In genomic region chr19:5893282-5894001, GRCm38 (mm10) we compare ENCODE assay signal across 8 mouse cellular contexts. TPM values are rescaled to one million over a fixed set of nuclear protein-coding genes. Genes with fewer than 3 reads are reported as not detected.
DNase-seq lines count a peak whose midpoint lies in the region; ATAC-seq and TF ChIP-seq lines count a peak whose summit lies in the region.

No protein-coding gene starts in this region.

- peaks cover 16% of the 10 kb centered on the region for H3K4me1 ChIP-seq in heart, embryonic 13.5 days
- no peaks in the 10 kb centered on the region; the same call in 1 of the 2 replicates for H3K4me1 ChIP-seq in bone marrow, adult 2 months (ENCODE audit: control insufficient read depth, insufficient read depth, low read length)
- H3K4me1 ChIP-seq in heart, postnatal 0 days (ENCODE audit: control insufficient read depth, insufficient read depth), result no peaks in the 10 kb centered on the region
- H3K4me1 ChIP-seq in midbrain, embryonic 10.5 days, result peaks cover 32% of the 10 kb centered on the region

- peak overlapping the region; percentile 91 for H3K9ac ChIP-seq in heart, embryonic 13.5 days
- peak overlapping the region; percentile 64 for H3K9ac ChIP-seq in heart, postnatal 0 days (replicated peaks; ENCODE audit: low read depth, low read length)

- intact Hi-C loops in heart, postnatal 36 days (cut with DNase I), result no loop called here

- DNase-seq in heart, postnatal 36 days, result no peak
- DNase-seq in heart, postnatal 0 days (ENCODE audit: low spot score), result no peak
- no peak for DNase-seq in midbrain, embryonic 10.5 days (ENCODE audit: low spot score)
- no peak for DNase-seq in layer of hippocampus, adult 11-12 months (ENCODE audit: low spot score)
- DNase-seq in T-cell, adult 2 months (ENCODE audit: low spot score), result no peak

- ATAC-seq in heart, embryonic 13.5 days (ENCODE audit: extremely low read depth, insufficient number of reproducible peaks, low FRiP score, low TSS enrichment), result peak; percentile 34
- ATAC-seq in heart, postnatal 0 days (ENCODE audit: insufficient read depth, low read depth), result peak; percentile 17
- no peak for ATAC-seq in megakaryocyte-erythroid progenitor cell, adult 5-6 weeks (replicated peaks; ENCODE audit: low FRiP score, low TSS enrichment, poor library complexity, severe bottlenecking)

- WGBS in heart, embryonic 13.5 days, result 11% methylated on average over 30 of the region's 31 CpGs
- WGBS in bone marrow, adult 2 months, result 8% methylated on average over 31 of the region's 31 CpGs
- WGBS in heart, postnatal 0 days, result 11% methylated on average over 28 of the region's 31 CpGs
- 9% methylated on average over 31 of the region's 31 CpGs for WGBS in midbrain, embryonic 10.5 days

- H3K27me3 ChIP-seq in heart, embryonic 13.5 days (replicated peaks), result no peaks in the 10 kb centered on the region
- H3K27me3 ChIP-seq in heart, postnatal 0 days (ENCODE audit: control insufficient read depth, insufficient read depth, low read length), result no peaks in the 10 kb centered on the region
- H3K27me3 ChIP-seq in midbrain, embryonic 10.5 days (ENCODE audit: low read depth, poor library complexity, severe bottlenecking), result no peaks in the 10 kb centered on the region

- H3K4me3 ChIP-seq in heart, embryonic 13.5 days, result peak overlapping the region; percentile 65
- peak overlapping the region; percentile 69 for H3K4me3 ChIP-seq in bone marrow, adult 2 months (replicated peaks; ENCODE audit: control insufficient read depth, low read depth, low read length)
- H3K4me3 ChIP-seq in heart, postnatal 0 days (ENCODE audit: low read depth, low read length), result peak overlapping the region; percentile 60
- H3K4me3 ChIP-seq in midbrain, embryonic 10.5 days, result peak overlapping the region; percentile 69

- peaks cover 42% of the 10 kb centered on the region for H3K36me3 ChIP-seq in heart, embryonic 13.5 days
- peaks cover 14% of the 10 kb centered on the region for H3K36me3 ChIP-seq in heart, postnatal 0 days (replicated peaks; ENCODE audit: control insufficient read depth, insufficient read depth, low read length)
- peaks cover 54% of the 10 kb centered on the region for H3K36me3 ChIP-seq in midbrain, embryonic 10.5 days

- no peaks in the 10 kb centered on the region for H3K9me3 ChIP-seq in heart, embryonic 13.5 days
- H3K9me3 ChIP-seq in heart, postnatal 0 days (replicated peaks; ENCODE audit: control insufficient read depth, low read length), result no peaks in the 10 kb centered on the region
- no peaks in the 10 kb centered on the region for H3K9me3 ChIP-seq in midbrain, embryonic 10.5 days (replicated peaks)

- no peak for TF ChIP-seq EP300 in heart, postnatal 0 days (IDR thresholded peaks at IDR 0.05; ENCODE audit: low read depth)

- peak overlapping the region; percentile 87 for H3K4me2 ChIP-seq in heart, embryonic 13.5 days
- peak overlapping the region; percentile 96 for H3K4me2 ChIP-seq in heart, postnatal 0 days (ENCODE audit: low read depth, low read length)

- H3K27ac ChIP-seq in heart, embryonic 13.5 days (replicated peaks), result 0 out of 2 replicates have a peak overlapping the region, but pooled peaks have one; percentile 24
- no peak overlapping the region; the same call in 1 of the 2 replicates for H3K27ac ChIP-seq in bone marrow, adult 2 months (ENCODE audit: control insufficient read depth, insufficient read depth, low read depth, low read length, poor library complexity)
- peak overlapping the region; percentile 28; the same call in 1 of the 2 replicates for H3K27ac ChIP-seq in heart, postnatal 0 days (ENCODE audit: low read depth)
- H3K27ac ChIP-seq in midbrain, embryonic 10.5 days (replicated peaks), result peak overlapping the region; percentile 93

- TF ChIP-seq POLR2A in bone marrow, adult 2 months (IDR thresholded peaks at IDR 0.05; ENCODE audit: borderline replicate concordance, control insufficient read depth, low read depth, low read length), result no peak

- TF ChIP-seq CTCF in bone marrow, adult 2 months (IDR thresholded peaks at IDR 0.05; ENCODE audit: control insufficient read depth, insufficient read depth, low read length), result no peak
- TF ChIP-seq CTCF in heart, postnatal 0 days (IDR thresholded peaks at IDR 0.05; ENCODE audit: low read depth), result no peak

RNA-seq across cellular contexts. Expression of gene Tigd3, which starts 0.5 kb away (rescaled TPM):
- polyA plus RNA-seq in heart, embryonic 13.5 days (2015; fragmentation: Nextera tagmentation; extraction: Ambion mirVana), result 1.9 and 2.0 TPM in 2 replicates
- under 1 TPM; 0.57 to 0.64 TPM for total RNA-seq in heart, postnatal 36 days (2021)
- 4.4 and 6.4 TPM in 2 replicates for polyA plus RNA-seq in bone marrow, adult 2 months (2011; ENCODE audit: insufficient read depth, insufficient read length, low replicate concordance, missing spikeins)
- total RNA-seq in heart, postnatal 0 days (2014; rRNA removed; ENCODE audit: low replicate concordance), result 0.81 and 3.3 TPM in 2 replicates
- 0.85 and 0.91 TPM in 2 replicates for polyA plus RNA-seq in heart, postnatal 0 days (2015; fragmentation: Nextera tagmentation; extraction: Ambion mirVana)
- polyA plus RNA-seq in midbrain, embryonic 10.5 days (2016; fragmentation: Nextera tagmentation; extraction: Ambion mirVana), result 9.5 and 10.8 TPM in 2 replicates
- total RNA-seq in megakaryocyte-erythroid progenitor cell, adult 5-6 weeks (2014; fragmentation: Nextera tagmentation), result 5.3 and 5.9 TPM in 2 replicates
- 2.2 and 3.1 TPM in 2 replicates for total RNA-seq in megakaryocyte-erythroid progenitor cell, adult 5-6 weeks (2017)

RNA-seq across cellular contexts. Expression of gene Slc25a45, which starts 15.8 kb away (rescaled TPM):
- 3.7 and 4.2 TPM in 2 replicates for polyA plus RNA-seq in heart, embryonic 13.5 days (2015; fragmentation: Nextera tagmentation; extraction: Ambion mirVana)
- 1 to 10 TPM; 3.4 to 4.2 TPM for total RNA-seq in heart, postnatal 36 days (2021)
- 11.6 and 24.6 TPM in 2 replicates for polyA plus RNA-seq in bone marrow, adult 2 months (2011; ENCODE audit: insufficient read depth, insufficient read length, low replicate concordance, missing spikeins)
- total RNA-seq in heart, postnatal 0 days (2014; rRNA removed; ENCODE audit: low replicate concordance), result 3.1 and 4.8 TPM in 2 replicates
- 2.8 and 2.9 TPM in 2 replicates for polyA plus RNA-seq in heart, postnatal 0 days (2015; fragmentation: Nextera tagmentation; extraction: Ambion mirVana)
- polyA plus RNA-seq in midbrain, embryonic 10.5 days (2016; fragmentation: Nextera tagmentation; extraction: Ambion mirVana), result 2.3 and 2.6 TPM in 2 replicates
- total RNA-seq in megakaryocyte-erythroid progenitor cell, adult 5-6 weeks (2014; fragmentation: Nextera tagmentation), result 10.0 and 20.1 TPM in 2 replicates
- 11.7 and 11.9 TPM in 2 replicates for total RNA-seq in megakaryocyte-erythroid progenitor cell, adult 5-6 weeks (2017)

RNA-seq across cellular contexts. Expression of gene Frmd8, which starts 18.4 kb away (rescaled TPM):
- 27.4 and 29.0 TPM in 2 replicates for polyA plus RNA-seq in heart, embryonic 13.5 days (2015; fragmentation: Nextera tagmentation; extraction: Ambion mirVana)
- 10 to 100 TPM; 11.4 to 11.7 TPM for total RNA-seq in heart, postnatal 36 days (2021)
- 14.3 and 18.1 TPM in 2 replicates for polyA plus RNA-seq in bone marrow, adult 2 months (2011; ENCODE audit: insufficient read depth, insufficient read length, low replicate concordance, missing spikeins)
- total RNA-seq in heart, postnatal 0 days (2014; rRNA removed; ENCODE audit: low replicate concordance), result 29.1 and 53.8 TPM in 2 replicates
- 12.8 and 14.9 TPM in 2 replicates for polyA plus RNA-seq in heart, postnatal 0 days (2015; fragmentation: Nextera tagmentation; extraction: Ambion mirVana)
- polyA plus RNA-seq in midbrain, embryonic 10.5 days (2016; fragmentation: Nextera tagmentation; extraction: Ambion mirVana), result 33.8 and 34.9 TPM in 2 replicates
- total RNA-seq in megakaryocyte-erythroid progenitor cell, adult 5-6 weeks (2014; fragmentation: Nextera tagmentation), result 12.5 and 14.1 TPM in 2 replicates
- 10.7 and 14.3 TPM in 2 replicates for total RNA-seq in megakaryocyte-erythroid progenitor cell, adult 5-6 weeks (2017)

RNA-seq across cellular contexts. Expression of gene Dpf2, which starts 19.4 kb away (rescaled TPM):
- 98.1 and 104 TPM in 2 replicates for polyA plus RNA-seq in heart, embryonic 13.5 days (2015; fragmentation: Nextera tagmentation; extraction: Ambion mirVana)
- 10 to 100 TPM; 75.8 to 96.2 TPM for total RNA-seq in heart, postnatal 36 days (2021)
- polyA plus RNA-seq in bone marrow, adult 2 months (2011; ENCODE audit: insufficient read depth, insufficient read length, low replicate concordance, missing spikeins), result 31.1 and 60.8 TPM in 2 replicates
- 57.8 and 91.8 TPM in 2 replicates for total RNA-seq in heart, postnatal 0 days (2014; rRNA removed; ENCODE audit: low replicate concordance)
- polyA plus RNA-seq in heart, postnatal 0 days (2015; fragmentation: Nextera tagmentation; extraction: Ambion mirVana), result 60.5 and 61.4 TPM in 2 replicates
- polyA plus RNA-seq in midbrain, embryonic 10.5 days (2016; fragmentation: Nextera tagmentation; extraction: Ambion mirVana), result 242 and 245 TPM in 2 replicates
- total RNA-seq in megakaryocyte-erythroid progenitor cell, adult 5-6 weeks (2014; fragmentation: Nextera tagmentation), result 91.2 and 95.9 TPM in 2 replicates
- 75.0 and 124 TPM in 2 replicates for total RNA-seq in megakaryocyte-erythroid progenitor cell, adult 5-6 weeks (2017)

RNA-seq across cellular contexts. Expression of gene Cdc42ep2, which starts 31.2 kb away (rescaled TPM):
- 8.9 and 9.3 TPM in 2 replicates for polyA plus RNA-seq in heart, embryonic 13.5 days (2015; fragmentation: Nextera tagmentation; extraction: Ambion mirVana)
- 1 to 10 TPM; 9.3 to 9.5 TPM for total RNA-seq in heart, postnatal 36 days (2021)
- 2.3 and 5.3 TPM in 2 replicates for polyA plus RNA-seq in bone marrow, adult 2 months (2011; ENCODE audit: insufficient read depth, insufficient read length, low replicate concordance, missing spikeins)
- total RNA-seq in heart, postnatal 0 days (2014; rRNA removed; ENCODE audit: low replicate concordance), result 15.7 and 17.4 TPM in 2 replicates
- 8.8 and 9.5 TPM in 2 replicates for polyA plus RNA-seq in heart, postnatal 0 days (2015; fragmentation: Nextera tagmentation; extraction: Ambion mirVana)
- polyA plus RNA-seq in midbrain, embryonic 10.5 days (2016; fragmentation: Nextera tagmentation; extraction: Ambion mirVana), result 1.8 and 2.2 TPM in 2 replicates
- total RNA-seq in megakaryocyte-erythroid progenitor cell, adult 5-6 weeks (2014; fragmentation: Nextera tagmentation), result 0.77 TPM in 1 of 2 replicates, not detected in the other
- not detected in 2 replicates for total RNA-seq in megakaryocyte-erythroid progenitor cell, adult 5-6 weeks (2017)
